Mouse (Mus musculus) embryonic fibroblast, embryonic 13.5 days (primary cell): ENCODE data around the gene Zbtb38.

ENCODE experiments used
- CTCF ChIP-seq: IDR thresholded peaks from 2 replicates; pipeline ENCODE4 v1.5.1; 2011; ENCODE audit warnings: mild to moderate bottlenecking, control low read depth, low read length, moderate library complexity, borderline replicate concordance; ENCODE audit not compliant: insufficient read depth
- POLR2A ChIP-seq: IDR thresholded peaks from 2 replicates; pipeline ENCODE4 v1.6.1; 2011; ENCODE audit warnings: low read depth, mild to moderate bottlenecking, control low read depth, low read length, moderate library complexity

DNA sequence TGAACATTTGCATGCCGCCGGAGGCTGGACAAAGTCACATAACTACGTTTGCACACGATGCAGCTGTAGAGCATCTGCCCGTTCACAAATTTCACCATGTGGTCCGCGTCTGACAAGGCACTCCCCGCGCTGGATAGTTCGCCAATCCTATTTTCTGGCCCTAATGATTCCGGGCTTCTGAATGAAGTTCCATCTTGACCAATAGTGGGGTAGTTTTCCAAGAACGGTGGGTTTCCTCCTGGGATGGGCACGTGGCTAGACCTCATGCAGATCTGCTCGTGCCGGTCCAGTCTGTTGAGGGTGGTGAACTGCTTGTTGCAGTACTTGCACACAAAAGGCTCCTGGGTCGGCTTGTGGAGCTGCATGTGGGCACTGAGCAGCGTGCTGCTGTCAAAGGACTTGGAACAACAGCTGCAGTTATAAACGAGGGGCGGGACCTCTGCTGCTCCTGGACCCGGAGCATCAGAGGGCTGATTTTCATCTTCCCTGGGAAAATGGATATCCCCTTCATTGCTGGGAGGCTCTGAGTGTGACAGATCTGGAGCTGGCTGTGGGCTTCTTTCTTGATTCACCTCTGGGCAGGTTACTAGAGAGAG, 64.9 kb downstream of the Zbtb38 start:
- TF ChIP-seq CTCF, result no peak
- TF ChIP-seq POLR2A, result no peak
